Mouse (Mus musculus) ovary, adult 10 weeks (tissue): ENCODE data around the gene Gpr6. TPM values are rescaled to one million over a fixed set of nuclear protein-coding genes. Genes with fewer than 3 reads are reported as not detected.

Experiments used
- polyA plus RNA-seq: library from polyadenylated mRNA; stranded (reverse); fragments of 350-450 nt; fragmentation: Illumina TruSeq; extraction: RNeasy Lipid Tissue Mini Kit (QIAGEN cat#74804); gene quantifications from one replicate; pipeline ENCODE4 v1.2.3, GENCODE M21; 2014

Gpr6 gene
- polyA plus RNA-seq, result not detected

DNA sequence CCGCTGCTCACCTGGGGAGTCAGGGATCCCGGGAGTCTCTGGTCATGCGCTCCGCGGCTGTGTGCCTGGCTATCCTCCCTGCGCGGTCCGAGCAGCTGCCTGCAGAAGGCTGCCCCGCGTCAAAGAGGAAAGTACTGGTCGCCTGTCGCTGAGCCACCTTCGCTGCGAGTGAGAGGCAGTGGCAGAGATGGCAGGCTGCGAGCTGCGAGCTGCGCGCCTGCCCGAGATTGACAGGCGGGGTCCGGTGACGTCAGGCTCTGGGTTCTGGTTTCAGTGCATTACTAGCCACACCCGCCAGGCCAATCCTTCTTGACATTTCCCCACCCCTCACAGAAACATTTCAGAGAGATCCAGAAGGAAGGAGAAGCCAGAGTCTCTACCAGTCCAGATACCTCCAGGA lies at the start of gene Gpr6:
TSS of gene Gpr6 (minus strand) at position 170 of the 400 bp plus-strand sequence.

Other genes with a start within 250 kb of the Gpr6 start
- gene Cdc40, start 189.0 kb downstream of the Gpr6 start, polyA plus RNA-seq, result 83.5 TPM
- 26.0 TPM for gene Wasf1, start 188.8 kb downstream of the Gpr6 start, polyA plus RNA-seq
- 42.0 TPM for gene Fig4, start 231.0 kb upstream of the Gpr6 start, polyA plus RNA-seq
- gene Ak9, start 231.7 kb upstream of the Gpr6 start, polyA plus RNA-seq, result 2.9 TPM